Mouse (Mus musculus) frontal cortex, postnatal 36 days (tissue): ENCODE data around the gene Cmpk1.
A peak's percentile ranks its signal among the peaks of the same experiment; 100 is the strongest.

Source experiments
- DNase-seq, 2 experiments: peaks; one replicate each; pipeline ENCODE4 v3.0.0; 2022; ENCODE audit warnings: low spot score in 2 of 2

Gene Cmpk1

GRCm38 (mm10) chr4:114945021-114945420 lies 42.0 kb downstream of the Cmpk1 start:
- DNase-seq: no peak

DNA sequence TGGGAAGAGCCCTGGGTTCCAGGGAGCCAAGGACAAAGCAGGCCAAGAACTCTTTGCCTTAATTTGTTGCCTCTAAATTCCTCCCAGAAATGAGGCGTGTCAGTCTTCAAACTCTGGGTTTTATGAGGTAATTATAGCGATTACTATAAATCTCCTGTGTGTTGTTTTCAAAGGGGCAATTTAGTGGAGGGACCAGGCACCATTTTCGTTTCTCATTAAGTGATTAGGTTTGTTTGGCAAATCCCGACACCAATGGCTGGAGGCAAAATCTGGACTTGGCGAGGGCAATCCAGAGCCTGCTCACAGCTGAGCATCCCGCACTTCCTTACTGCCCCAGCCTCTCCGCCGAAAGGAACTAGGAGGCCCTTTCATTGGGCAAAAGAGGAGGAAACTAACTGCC lies 44.5 kb downstream of the Cmpk1 start:
- DNase-seq: no peak

GRCm38 (mm10) chr4:114942112-114942511 lies 44.9 kb downstream of the Cmpk1 start:
- DNase-seq: no peak

DNA sequence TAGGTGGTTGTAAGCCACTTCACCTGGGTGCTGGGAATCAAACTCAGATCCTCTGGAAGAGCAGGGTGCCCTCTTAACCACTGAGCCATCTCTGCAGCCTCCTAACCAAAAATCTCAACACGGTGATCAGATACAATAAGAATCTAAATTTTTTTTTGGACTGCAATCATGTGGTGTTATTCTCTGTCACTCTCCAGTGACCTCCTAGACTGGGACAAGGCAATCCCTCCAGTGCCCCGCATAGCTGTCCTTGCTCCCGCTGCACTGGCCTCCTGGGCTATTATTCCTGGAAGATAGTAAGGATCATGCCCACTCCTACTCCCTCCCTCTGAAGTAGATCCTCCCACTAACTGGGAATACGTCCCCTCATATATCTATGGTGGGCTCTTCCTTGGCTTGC lies 45.7 kb downstream of the Cmpk1 start:
- DNase-seq: no peak

DNA sequence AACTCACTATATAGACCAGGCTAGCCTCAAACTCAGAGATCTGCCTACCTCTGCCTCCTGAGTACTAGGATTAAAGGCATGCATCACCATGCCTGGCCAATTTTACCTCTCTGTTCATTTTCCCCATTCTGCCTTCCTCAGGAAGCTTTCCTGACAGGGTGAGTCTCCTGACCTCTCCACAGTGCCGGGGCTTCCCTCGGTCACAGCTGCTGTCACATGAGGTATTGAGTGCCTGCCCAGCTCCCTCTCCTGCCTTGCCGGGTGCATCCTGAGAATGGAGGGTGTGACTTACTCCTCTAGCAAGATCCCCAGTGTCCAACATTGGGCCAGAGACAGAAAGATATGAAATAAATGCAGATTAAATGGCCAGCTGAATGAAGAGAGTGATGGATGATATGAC lies 48.8 kb downstream of the Cmpk1 start:
- no peak for DNase-seq

GRCm38 (mm10) chr4:114937459-114938047 lies 49.5 kb downstream of the Cmpk1 start:
- no peak for DNase-seq

GRCm38 (mm10) chr4:114934188-114934587 lies 52.9 kb downstream of the Cmpk1 start:
- no peak for DNase-seq

- DNase-seq: no peak
These were observed 54.3 kb downstream of the Cmpk1 start for GRCm38 (mm10) chr4:114932747-114933146.

DNA sequence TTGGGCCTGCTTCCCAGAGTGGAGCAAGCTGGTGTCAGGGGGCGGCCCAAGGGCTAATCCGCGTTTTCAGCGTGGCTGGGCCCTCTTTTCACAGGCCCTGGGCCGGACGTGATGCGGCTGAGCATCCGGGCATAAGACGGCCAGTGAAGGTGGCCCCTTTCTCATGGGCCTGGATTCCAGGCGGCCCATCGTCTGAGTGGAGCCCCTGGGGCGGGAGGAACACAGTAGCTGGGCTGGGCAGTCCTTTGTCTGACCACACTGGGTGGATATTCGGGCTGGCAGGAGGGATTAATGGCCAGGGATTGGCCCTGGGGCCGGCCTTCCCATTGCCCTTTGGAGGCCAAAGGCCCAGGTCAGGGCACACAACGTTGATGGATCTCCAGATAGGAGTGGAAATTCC lies 57.9 kb downstream of the Cmpk1 start:
- DNase-seq: no peak

DNA sequence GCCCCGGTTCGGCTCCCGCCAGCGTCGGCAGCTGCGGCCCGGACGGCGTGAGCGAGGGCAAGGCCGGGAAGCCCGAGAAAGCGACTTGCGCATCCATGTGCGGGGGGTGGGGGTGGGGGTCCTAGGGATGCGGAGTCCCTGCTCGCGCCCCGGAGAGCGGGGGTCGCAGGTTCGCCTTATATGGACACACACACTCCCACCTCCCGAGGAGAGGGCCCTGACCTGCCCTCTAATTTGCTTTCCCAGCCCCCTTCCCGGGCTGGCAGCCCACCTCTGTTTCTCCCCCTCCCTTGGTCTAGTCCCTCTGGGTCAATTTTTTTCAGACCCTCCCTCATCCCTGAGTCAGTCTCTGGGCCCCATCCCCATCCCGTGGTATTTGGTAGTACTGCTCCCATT lies 61.1 kb downstream of the Cmpk1 start, which contains the start of gene Foxe3:
TSS of gene Foxe3 (minus strand) at position 97 of the 396 bp plus-strand sequence.
- DNase-seq: no peak

GRCm38 (mm10) chr4:114924971-114925916 lies 61.8 kb downstream of the Cmpk1 start:
- no peak for DNase-seq

GRCm38 (mm10) chr4:114917091-114917490 lies 70.0 kb downstream of the Cmpk1 start:
- no peak for DNase-seq

GRCm38 (mm10) chr4:114916056-114916455 lies 71.0 kb downstream of the Cmpk1 start:
- no peak for DNase-seq

DNA sequence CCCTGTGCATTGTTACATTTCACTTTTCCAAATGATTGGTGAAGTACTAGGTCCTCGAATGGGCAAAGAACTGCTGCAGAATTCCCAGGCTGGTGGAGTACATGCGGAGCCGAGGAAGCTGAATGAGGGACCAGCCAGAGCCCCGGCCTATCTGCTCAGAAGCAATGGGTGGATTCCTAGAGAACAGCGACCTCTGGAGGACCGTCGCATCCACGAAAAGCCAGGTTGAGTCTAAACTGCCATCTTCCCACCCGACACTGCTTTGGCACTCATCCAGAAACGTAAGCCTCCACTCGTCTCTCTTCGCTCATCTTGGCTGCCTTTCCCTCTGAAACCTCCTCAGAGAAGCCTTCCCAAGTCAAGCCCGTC lies 73.5 kb downstream of the Cmpk1 start:
- DNase-seq: peak in 1 of 2 experiments; percentile 36

DNA sequence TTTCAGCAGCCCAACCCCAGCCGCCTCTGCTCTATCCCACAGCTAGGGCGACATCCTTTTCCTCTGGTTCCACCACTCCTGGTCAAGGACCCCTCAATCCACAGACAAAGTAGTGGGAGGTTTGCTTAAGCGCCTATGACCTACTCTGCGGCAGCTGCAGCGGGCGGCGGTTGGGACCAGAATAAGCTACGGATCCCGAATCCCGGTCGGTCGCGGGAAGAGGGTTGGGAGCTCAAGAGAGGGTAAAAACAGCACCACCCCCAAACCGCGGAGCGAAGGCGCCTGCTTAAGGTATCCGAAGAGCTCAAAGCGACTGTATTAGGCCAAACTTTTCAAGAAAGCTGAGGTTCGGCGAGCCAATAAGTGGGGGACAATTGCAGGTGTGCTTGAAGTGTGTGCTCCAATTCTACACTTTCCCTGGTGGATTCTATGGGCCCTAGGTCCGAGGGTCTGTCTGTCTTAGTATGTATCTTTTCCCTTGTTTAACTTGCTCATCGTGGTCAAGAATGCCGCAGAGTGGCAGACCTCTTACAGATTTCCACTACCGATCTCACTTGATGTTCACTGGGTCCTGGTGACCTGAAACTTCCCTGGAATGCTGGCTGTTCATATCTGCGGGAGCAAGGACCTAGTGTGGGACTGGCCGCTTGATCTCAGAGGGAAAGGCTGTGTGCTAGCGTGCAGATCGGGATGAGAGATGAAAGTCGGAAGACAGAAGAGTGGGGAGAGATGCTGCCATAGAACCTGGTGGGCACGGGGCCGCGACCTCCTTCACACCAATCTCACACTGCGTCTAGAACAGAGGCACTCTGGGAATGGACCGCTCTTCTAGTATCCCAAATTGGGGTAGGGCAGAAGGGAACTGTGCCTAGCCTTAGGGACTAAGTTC lies 74.1 kb downstream of the Cmpk1 start:
- no peak for DNase-seq

DNA sequence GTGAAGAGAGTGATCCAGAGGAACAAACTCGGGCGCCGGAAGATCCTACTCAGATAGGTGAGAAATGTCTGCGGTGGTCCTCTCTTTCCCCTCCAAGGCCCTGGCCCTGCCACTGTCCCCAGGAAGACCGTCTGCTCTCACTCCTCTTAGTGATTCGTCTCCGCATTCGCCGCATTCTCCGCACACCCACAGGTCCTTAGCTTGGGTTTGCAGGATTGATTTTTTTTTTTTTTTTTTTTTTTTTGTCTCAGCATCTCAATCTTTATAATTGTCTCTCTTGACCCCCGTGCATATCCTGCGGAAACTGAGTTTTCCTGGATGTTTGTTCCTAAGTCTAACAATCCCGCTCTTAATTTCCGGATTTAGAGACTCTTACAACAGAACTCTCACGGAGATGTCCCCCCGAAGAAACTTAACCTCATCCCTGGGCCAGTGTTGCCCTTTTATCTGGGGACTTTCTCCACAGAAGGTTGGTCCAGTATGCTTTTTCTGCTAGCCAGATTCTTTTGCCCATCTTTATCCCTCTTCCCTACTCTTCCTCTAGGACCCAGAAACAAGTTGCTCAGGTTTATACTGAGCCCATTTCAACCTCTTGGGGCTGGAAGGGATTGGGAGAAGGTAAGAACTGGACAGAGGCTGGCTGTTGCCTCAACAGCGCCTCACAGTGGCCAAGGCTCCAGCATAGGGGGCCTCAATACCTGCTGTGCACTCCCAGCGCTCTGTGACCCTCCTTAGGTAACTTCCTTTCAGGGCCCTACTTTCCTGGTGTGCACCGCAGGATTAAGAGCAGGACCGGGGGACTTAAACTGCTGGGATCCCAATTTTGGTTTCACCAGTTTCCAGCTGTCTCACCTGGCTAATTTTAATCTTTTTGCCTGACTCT lies 77.2 kb downstream of the Cmpk1 start:
- no peak for DNase-seq
